Mouse (Mus musculus) midbrain, embryonic 14.5 days (tissue): ENCODE results near the gene Bcan. TPM values are rescaled to one million over a fixed set of nuclear protein-coding genes. Genes with fewer than 3 reads are reported as not detected.

Experiments
- ATAC-seq: fragments of 200-750 bp; cut with Nextera tagmentation; 2 replicates; pipeline ENCODE4 v1.8.0; 2017; ENCODE audit warnings: moderate number of reproducible peaks, moderate library complexity; ENCODE audit not compliant: low FRiP score, low TSS enrichment
- DNase-seq: peaks from one replicate; pipeline ENCODE4 v3.0.0-alpha.2; 2015
- H3K27ac ChIP-seq: fragments of 300-500 bp; sonication (generic); replicated peaks from 2 replicates; pipeline ENCODE4 v1.5.1; 2014; ENCODE audit warnings: mild to moderate bottlenecking, low read depth, low read length, moderate library complexity
- H3K27me3 ChIP-seq: fragments of 300-500 bp; sonication (generic); 2 replicates; pipeline ENCODE4 v1.6.1; 2014; ENCODE audit warnings: low read length, control low read depth, mixed read lengths; ENCODE audit not compliant: control insufficient read depth, insufficient read depth
- H3K36me3 ChIP-seq: fragments of 300-500 bp; sonication (generic); 2 replicates; pipeline ENCODE4 v1.6.1; 2014; ENCODE audit warnings: low read length, control low read depth; ENCODE audit not compliant: control insufficient read depth, insufficient read depth
- H3K4me1 ChIP-seq: fragments of 300-500 bp; sonication (generic); 2 replicates; pipeline ENCODE4 v1.6.1; 2014; ENCODE audit warnings: mild to moderate bottlenecking, antibody characterized with exemption, low read length, control low read depth; ENCODE audit not compliant: control insufficient read depth, insufficient read depth
- H3K4me2 ChIP-seq: fragments of 300-500 bp; sonication (generic); 2 replicates; pipeline ENCODE4 v1.6.1; 2014; ENCODE audit warnings: mild to moderate bottlenecking, low read length, moderate library complexity
- H3K4me3 ChIP-seq: fragments of 300-500 bp; sonication (generic); replicated peaks from 2 replicates; pipeline ENCODE4 v1.5.1; 2014; ENCODE audit warnings: low read depth, low read length
- H3K9ac ChIP-seq: fragments of 300-500 bp; sonication (generic); replicated peaks from 2 replicates; pipeline ENCODE4 v1.6.1; 2014; ENCODE audit warnings: mild to moderate bottlenecking, low read length, moderate library complexity
- H3K9me3 ChIP-seq: fragments of 300-500 bp; sonication (generic); 2 replicates; pipeline ENCODE4 v1.6.1; 2016; ENCODE audit warnings: low read length, control low read depth, mixed read lengths; ENCODE audit not compliant: control insufficient read depth
- WGBS: fragments of 180-500 bp; shearing (Covaris S2); extraction: QIAGEN DNeasy Blood & Tissue Kit; methylation state at CpG from one replicate; pipeline ENCODE4 v1.1.7; 2014; 5-methylcytosine and 5-hydroxymethylcytosine counted together
- polyA plus RNA-seq: library from polyadenylated mRNA; unstranded; fragments of >200 nt; fragmentation: Nextera tagmentation; extraction: Ambion mirVana; gene quantifications from 2 replicates; pipeline ENCODE4 v1.2.1, GENCODE M21; 2014

The Bcan gene
- polyA plus RNA-seq, 1 experiment from 2014 or later = 34.3 TPM

DNA sequence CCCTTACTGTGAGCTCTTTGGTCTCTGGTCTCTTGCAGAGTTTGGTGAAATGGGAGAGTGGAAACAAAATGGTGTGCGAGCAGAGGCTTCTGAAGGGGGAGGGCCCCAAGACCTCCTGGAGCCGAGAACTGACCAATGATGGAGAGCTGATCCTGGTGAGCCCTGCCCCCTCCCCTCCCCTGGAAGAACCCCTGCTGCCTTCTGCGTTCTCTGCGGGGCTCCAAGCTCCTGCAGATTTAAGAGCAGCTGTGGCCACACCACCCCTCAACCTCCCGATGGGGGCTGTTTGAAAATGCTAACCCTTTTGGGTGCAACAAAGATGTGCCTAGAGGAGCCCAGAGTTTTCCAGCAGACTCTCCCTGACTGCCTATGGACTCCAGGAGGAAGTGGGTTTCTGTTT is 47.6 kb downstream of the Bcan start:
- ATAC-seq (no peak), DNase-seq (peak; percentile 63)
- WGBS = 5% methylated on average over 5 of the region's 5 CpGs
- Histone ChIP-seq H3K4me1 (peaks cover 48% of the 10 kb centered on the region), H3K4me3 (no peak overlapping the region), H3K9me3 (no peaks in the 10 kb centered on the region), H3K4me2 (peak overlapping the region; percentile 48), H3K27me3 (no peaks in the 10 kb centered on the region), H3K9ac (peak overlapping the region; percentile 35; the same call in 1 of the 2 replicates), H3K36me3 (no peaks in the 10 kb centered on the region), H3K27ac (no peak overlapping the region; the same call in 1 of the 2 replicates)

DNA sequence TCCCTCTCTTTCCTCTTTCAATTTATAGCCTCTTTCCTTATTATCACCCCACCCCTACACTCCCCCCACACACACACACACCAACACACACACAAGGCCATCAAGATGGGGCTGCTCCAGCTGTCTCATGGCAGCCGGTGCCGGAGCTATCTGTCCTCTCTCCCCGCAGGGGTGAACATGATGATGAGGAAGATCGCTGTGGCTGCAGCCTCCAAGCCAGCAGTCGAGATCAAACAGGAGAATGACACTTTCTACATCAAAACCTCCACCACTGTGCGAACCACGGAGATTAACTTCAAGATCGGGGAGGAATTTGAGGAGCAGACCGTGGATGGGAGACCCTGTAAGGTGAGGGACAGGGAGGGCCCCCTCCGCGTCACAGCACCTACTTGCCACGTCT is 48.1 kb downstream of the Bcan start:
- Histone ChIP-seq H3K4me1 (peaks cover 53% of the 10 kb centered on the region), H3K9me3 (no peaks in the 10 kb centered on the region), H3K27ac (no peak overlapping the region), H3K4me3 (no peak overlapping the region), H3K27me3 (no peaks in the 10 kb centered on the region), H3K4me2 (peak overlapping the region; percentile 48), H3K9ac (peak overlapping the region; percentile 35; the same call in 1 of the 2 replicates), H3K36me3 (no peaks in the 10 kb centered on the region)
- 17% methylated on average over 12 of the region's 12 CpGs for WGBS
- DNase-seq (no peak), ATAC-seq (no peak)

DNA sequence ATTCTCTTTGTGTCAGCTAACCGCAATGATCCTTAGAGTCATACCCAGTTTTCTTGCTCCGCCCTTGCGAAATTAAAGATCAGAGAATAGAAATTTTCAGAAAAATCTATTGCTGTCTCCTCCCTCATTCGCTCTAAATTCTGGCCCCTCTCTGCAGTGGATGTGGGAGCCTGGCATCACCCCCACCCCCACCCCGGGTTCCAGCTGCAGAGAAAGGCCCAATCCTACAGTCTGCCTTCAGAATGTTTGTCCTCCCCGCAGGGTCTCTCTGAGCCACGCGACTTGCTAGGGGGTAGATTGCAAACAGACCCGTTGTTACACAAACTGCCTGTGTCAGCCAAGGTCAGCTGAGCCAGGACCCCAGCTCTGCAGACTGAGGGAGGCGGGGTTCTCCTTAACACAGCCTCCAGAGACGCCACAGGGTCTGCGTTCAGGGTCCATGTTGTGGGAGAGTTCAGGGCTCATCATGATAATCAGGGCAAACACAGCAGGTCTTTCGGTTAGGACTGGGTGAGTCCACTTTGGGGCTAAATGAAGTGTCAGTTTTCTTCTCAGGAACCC is 50.0 kb downstream of the Bcan start:
- no peak for ATAC-seq
- 0 out of 2 replicates have a peak overlapping the region, but pooled peaks have one; percentile 5 for H3K4me3 ChIP-seq
- H3K36me3 ChIP-seq = no peaks in the 10 kb centered on the region
- peak overlapping the region; percentile 58 for H3K4me2 ChIP-seq
- DNase-seq = peak; percentile 39
- H3K9ac ChIP-seq = peak overlapping the region; percentile 39; the same call in 1 of the 2 replicates
- peak overlapping the region; percentile 66 for H3K27ac ChIP-seq
- peaks cover 70% of the 10 kb centered on the region for H3K4me1 ChIP-seq
- no peaks in the 10 kb centered on the region for H3K27me3 ChIP-seq
- H3K9me3 ChIP-seq = no peaks in the 10 kb centered on the region
- WGBS = 5% methylated on average over 13 of the region's 13 CpGs

DNA sequence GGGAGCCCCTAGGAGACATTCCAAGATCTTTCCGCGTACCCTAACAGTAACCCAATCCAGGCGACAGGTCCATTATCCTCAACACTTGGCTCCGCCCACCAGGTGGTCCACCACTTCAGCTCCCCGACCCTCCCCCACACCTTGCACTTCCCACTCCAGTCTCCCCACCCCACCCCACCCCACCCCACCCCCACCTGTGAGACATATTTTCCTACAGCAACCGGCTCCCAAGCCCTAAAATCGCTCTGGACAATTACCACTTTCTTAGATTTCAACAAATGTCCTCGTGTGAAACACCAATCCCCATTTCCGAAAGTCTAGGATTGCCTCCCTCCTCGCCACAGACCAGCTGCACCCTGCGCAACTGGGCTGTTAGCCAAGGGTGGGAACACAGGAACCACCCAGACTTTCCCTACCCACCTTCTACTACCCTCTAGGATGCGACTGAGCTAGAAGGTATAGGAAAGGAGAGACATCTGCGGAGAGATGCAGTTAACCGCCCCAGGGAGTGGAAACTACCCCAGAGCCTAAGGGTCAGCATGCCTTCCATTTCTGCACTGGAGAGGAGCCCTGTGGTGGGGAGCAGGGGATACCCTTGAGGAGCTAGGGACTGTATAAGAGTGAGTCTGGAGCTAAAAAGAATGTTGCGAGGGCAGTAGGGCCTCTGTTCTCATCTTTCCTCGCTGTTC is 50.6 kb downstream of the Bcan start:
- DNase-seq = peak; percentile 35
- H3K9ac ChIP-seq = peak overlapping the region; percentile 39; the same call in 1 of the 2 replicates
- H3K9me3 ChIP-seq = no peaks in the 10 kb centered on the region
- WGBS = 10% methylated on average over 15 of the region's 16 CpGs
- peak overlapping the region; percentile 66 for H3K27ac ChIP-seq
- H3K27me3 ChIP-seq = no peaks in the 10 kb centered on the region
- H3K4me3 ChIP-seq = 0 out of 2 replicates have a peak overlapping the region, but pooled peaks have one; percentile 1
- H3K36me3 ChIP-seq = 0 out of 2 replicates have a peak, but pooled peaks cover 3% of the 10 kb centered on the region
- H3K4me1 ChIP-seq = peaks cover 76% of the 10 kb centered on the region
- H3K4me2 ChIP-seq = peak overlapping the region; percentile 58
- no peak for ATAC-seq

DNA sequence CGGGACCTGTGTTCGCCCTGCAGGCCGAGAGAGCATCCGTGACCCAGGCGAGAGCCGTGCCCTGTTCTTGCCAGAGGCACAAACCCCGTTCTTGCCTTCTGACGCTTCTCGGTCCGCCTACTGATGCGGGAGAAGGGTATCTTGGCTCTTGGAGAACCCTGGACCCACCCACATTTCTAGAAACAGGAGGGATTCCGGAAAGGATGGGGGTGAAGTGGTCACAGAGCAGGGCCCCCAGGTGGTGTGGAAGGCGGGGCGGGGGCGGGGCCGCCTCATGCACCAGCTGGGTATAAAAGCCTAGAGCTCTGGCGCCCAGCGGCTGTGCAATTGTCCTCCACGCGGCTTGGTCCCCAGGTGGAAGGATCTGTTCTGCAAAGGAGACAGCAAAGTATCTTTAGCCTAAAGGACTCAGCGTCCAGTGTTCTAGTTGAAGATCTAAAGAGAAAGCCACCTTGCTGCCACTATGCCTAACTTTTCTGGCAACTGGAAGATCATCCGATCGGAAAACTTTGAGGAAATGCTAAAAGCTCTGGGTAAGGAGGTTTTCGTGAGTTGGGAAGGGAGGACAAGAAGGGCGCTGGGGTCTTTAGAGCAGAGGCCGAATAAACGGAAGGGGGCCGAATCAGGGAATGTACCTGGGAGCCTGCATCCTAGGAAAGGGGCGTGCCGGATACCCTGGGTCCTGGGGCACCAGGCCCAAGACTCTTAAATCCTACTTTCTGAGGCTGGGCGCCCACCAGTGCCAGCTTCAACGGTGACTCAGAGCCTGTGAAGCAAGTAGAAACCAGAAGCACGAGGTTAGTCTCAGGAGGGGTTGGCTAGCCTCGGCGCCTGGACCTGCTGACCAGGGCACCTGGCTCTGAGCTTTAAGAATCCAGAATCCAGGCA is 51.4 kb downstream of the Bcan start, which contains the start of gene Crabp2:
TSS of gene Crabp2 (plus strand) at position 289 of the 888 bp plus-strand sequence.
- no peaks in the 10 kb centered on the region for H3K9me3 ChIP-seq
- ATAC-seq (no peak), DNase-seq (peak; percentile 58)
- no peaks in the 10 kb centered on the region for H3K27me3 ChIP-seq
- H3K9ac ChIP-seq = peak within 1 kb of the TSS; percentile 44
- H3K4me2 ChIP-seq = peak within 1 kb of the TSS; percentile 58
- H3K4me3 ChIP-seq = peak within 1 kb of the TSS; percentile 24
- H3K27ac ChIP-seq = peak within 1 kb of the TSS; percentile 66
- peaks cover 76% of the 10 kb centered on the region for H3K4me1 ChIP-seq
- H3K36me3 ChIP-seq = 0 out of 2 replicates have a peak, but pooled peaks cover 4% of the 10 kb centered on the region
- 1% methylated on average over 35 of the region's 35 CpGs for WGBS

DNA sequence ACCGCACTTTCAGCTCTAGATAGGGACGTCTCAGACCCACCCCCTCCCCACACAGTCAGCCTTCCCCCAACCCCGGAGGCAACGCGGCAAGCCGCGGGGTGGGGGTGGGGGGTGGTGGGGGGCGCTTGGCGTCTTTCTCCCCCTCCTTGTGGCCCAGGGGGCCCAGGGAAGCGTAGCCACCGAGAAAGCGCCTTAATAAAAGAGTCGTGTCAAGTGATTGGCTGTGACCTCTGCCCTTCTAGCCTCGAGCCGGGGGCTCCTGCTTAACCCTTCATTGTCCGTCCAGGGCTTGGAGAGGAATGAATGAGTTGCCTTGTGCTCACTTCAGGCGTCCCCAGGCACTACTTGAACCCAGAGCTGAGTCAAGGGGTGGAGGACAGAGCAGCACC is 52.2 kb downstream of the Bcan start:
- Histone ChIP-seq H3K27ac (no peak overlapping the region), H3K9ac (peak overlapping the region; percentile 44), H3K4me1 (peaks cover 71% of the 10 kb centered on the region), H3K4me3 (peak overlapping the region; percentile 24), H3K27me3 (no peaks in the 10 kb centered on the region), H3K36me3 (peaks cover 10% of the 10 kb centered on the region; the same call in 1 of the 2 replicates), H3K4me2 (peak overlapping the region; percentile 58), H3K9me3 (no peaks in the 10 kb centered on the region)
- ATAC-seq = no peak
- WGBS = 2% methylated on average over 16 of the region's 17 CpGs
- DNase-seq = peak; percentile 37

DNA sequence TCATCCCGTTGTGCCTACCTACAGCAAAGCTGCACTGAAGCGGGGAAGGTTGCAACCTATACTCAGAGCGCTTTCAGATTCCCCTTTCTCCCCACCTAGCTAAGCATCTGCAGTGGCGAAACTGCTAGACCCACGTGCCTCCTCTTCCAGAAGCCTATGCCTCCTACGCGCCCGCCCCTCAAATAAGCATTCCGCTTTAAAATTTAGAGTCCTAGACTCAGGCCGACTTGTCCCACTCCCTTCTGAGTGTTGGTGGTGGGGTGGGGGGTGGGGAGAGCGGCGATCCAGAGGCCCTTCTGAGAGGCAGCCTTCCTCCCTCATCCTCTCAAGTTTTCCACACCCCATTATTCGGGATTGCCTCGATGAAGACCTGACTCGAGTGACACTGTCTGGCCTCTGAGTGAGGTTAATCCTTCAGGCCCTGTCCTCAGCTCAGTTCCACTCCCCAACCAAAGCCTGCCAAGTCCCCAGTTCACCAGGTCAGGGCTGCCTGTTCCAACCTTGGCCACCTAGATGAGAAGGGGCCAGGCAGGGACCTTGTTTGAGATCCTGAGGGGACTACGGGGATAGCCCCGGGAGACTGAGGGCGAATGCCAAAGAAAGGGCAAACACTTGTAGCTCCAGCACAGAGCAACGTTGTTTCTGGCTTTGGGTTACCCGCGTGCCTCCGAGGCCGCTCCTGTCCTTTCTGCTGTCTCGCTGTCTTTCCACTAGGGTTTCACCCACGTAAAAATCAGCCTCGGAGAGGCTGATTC is 52.8 kb downstream of the Bcan start:
- H3K36me3 ChIP-seq = peaks cover 16% of the 10 kb centered on the region
- H3K4me3 ChIP-seq = peak overlapping the region; percentile 24
- H3K9ac ChIP-seq = peak overlapping the region; percentile 44
- no peaks in the 10 kb centered on the region for H3K27me3 ChIP-seq
- peaks cover 65% of the 10 kb centered on the region for H3K4me1 ChIP-seq
- peak overlapping the region; percentile 58 for H3K4me2 ChIP-seq
- 4% methylated on average over 26 of the region's 26 CpGs for WGBS
- ATAC-seq (no peak), DNase-seq (peak; percentile 55)
- H3K9me3 ChIP-seq = no peaks in the 10 kb centered on the region
- H3K27ac ChIP-seq = no peak overlapping the region

DNA sequence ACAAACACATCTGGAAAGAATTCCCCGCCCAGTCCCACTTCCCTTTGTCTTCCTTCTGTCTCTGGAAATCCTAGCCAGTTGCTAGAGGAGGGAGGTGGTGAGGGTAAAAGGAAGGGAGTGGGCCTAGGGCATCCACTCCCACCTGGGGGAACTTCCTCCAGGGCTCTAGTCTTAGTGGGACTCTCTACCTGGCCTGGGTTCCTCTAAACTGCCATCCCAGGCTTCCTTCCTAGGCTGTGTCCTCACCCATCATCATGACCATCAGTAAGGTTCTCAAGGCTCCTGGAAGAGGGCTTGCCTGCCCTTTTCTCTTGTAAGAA is 53.5 kb downstream of the Bcan start:
- Histone ChIP-seq H3K9ac (peak overlapping the region; percentile 21; the same call in 1 of the 2 replicates), H3K36me3 (peaks cover 23% of the 10 kb centered on the region), H3K27ac (0 out of 2 replicates have a peak overlapping the region, but pooled peaks have one; percentile 20), H3K27me3 (no peaks in the 10 kb centered on the region), H3K4me3 (no peak overlapping the region), H3K4me1 (peaks cover 59% of the 10 kb centered on the region), H3K9me3 (no peaks in the 10 kb centered on the region), H3K4me2 (no peak overlapping the region)
- peak; percentile 14 for DNase-seq
- 29% methylated on average over 1 of the region's 1 CpGs for WGBS
- ATAC-seq = no peak
